Mouse (Mus musculus): ENCODE measurements at regions not wholly inside any gene's neighbourhood (a gene's known extent, or its start where the extent isn't known, plus 50 kb on each side); places are given as distances from the start of the nearest gene placed in this dataset.
"Not testable (repeated sequence)": the region's sequence is repeated elsewhere in the genome, so short reads cannot be mapped to it uniquely, and the experiment has no call there.

DNA sequence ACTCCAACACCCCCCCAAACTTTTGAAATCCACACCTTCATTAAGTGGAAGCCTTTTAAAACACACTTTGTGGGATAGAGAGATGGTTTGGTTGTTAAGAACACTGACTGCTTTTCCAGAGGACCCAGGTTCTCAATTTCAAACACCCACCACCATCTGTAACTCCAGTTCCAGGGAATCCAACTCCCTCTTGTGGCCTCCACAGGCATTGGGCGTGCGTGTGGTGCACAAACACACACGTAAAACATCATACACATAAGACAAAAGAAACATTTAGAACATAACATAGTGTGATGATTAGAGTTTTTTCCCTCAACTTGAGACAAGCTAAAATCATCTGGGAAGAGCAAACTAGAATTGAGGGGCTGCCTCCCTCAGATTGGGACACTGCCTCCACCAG is 100.0 kb downstream of the Rchy1 start:
- H3K27ac ChIP-seq, result no peak overlapping the region
- no peaks in the 10 kb centered on the region for H3K27me3 ChIP-seq (ENCODE audit: control insufficient read depth, insufficient read depth, low read length)
- no peak overlapping the region for H3K4me3 ChIP-seq (replicated peaks; ENCODE audit: low read length)
- no peak overlapping the region for H3K9ac ChIP-seq
- no peaks in the 10 kb centered on the region for H3K9me3 ChIP-seq (ENCODE audit: control insufficient read depth, low read length)
- DNase-seq (ENCODE audit: low spot score) (no peak), ATAC-seq (ENCODE audit: low FRiP score) (no peak)
- WGBS, result 93% methylated on average over 3 of the region's 3 CpGs
- no peaks in the 10 kb centered on the region for H3K36me3 ChIP-seq (replicated peaks; ENCODE audit: control insufficient read depth, insufficient read depth)
- no peak overlapping the region for H3K4me2 ChIP-seq (replicated peaks)
- no peaks in the 10 kb centered on the region for H3K4me1 ChIP-seq (replicated peaks; ENCODE audit: control insufficient read depth, insufficient read depth, low read length)

DNA sequence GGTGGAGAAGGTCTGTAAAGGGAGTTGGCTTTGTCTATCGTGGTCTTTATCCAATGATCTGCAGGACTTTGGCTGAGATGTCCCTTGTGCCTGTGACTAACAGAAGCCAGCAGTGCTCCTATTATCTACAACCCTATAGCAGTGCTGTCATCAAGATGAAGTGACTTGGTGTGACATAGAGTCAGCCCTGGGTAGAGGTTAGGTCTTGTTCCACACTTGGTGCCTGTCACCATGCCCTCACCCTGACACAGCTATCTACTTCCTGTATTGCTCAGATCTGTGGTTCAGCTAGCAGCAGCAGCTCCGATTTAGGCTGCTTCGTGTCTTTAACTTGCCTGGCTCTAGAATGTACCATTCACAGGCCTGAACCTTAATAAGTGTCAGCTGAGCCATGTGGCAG is 100.6 kb downstream of the Rchy1 start:
- no peaks in the 10 kb centered on the region for H3K27me3 ChIP-seq (ENCODE audit: control insufficient read depth, insufficient read depth, low read length)
- no peak overlapping the region for H3K27ac ChIP-seq
- DNase-seq (ENCODE audit: low spot score) (no peak), ATAC-seq (ENCODE audit: low FRiP score) (no peak)
- H3K4me3 ChIP-seq (replicated peaks; ENCODE audit: low read length), result no peak overlapping the region
- no peaks in the 10 kb centered on the region for H3K9me3 ChIP-seq (ENCODE audit: control insufficient read depth, low read length)
- no peaks in the 10 kb centered on the region for H3K4me1 ChIP-seq (replicated peaks; ENCODE audit: control insufficient read depth, insufficient read depth, low read length)
- H3K36me3 ChIP-seq (replicated peaks; ENCODE audit: control insufficient read depth, insufficient read depth), result no peaks in the 10 kb centered on the region
- no peak overlapping the region for H3K4me2 ChIP-seq (replicated peaks)
- no peak overlapping the region for H3K9ac ChIP-seq
- WGBS, result 93% methylated on average over 3 of the region's 3 CpGs

DNA sequence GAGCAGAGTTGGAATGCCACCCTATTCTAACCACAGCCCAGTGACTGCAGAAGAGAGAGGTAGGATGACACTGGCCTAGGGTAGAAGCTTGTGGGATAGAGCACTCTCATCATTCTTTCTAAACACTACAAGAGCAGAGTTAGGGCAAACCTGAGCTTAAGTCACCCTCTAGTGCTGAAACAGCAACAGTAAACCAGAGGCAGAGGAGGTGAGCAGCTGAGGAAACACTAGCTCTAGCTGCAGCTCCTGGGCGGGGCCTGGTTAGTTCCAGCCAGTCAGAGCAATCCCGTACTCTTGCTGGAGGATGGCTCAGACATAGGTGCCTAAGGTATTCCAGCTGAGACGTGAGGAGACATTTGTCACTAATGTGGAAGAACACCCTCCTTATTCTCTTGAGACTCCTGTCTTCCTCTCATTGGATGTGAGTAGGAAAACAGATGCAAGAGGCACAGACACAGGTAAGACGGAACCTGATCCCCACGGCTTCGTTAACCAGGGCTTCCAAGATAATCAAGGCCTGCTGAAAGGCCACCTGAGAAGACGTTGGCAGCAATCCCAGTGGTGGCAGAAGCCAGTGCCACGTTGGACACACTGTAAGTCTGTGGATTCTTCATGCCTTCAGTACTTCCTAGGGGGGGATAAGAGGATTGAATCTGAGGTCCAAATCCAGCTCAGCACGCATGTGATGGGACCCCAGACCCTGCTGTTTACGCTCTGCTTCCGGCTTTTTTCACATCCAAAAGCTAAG is 101.3 kb downstream of the Rchy1 start:
- ATAC-seq (ENCODE audit: low FRiP score), result no peak
- no peak for DNase-seq (ENCODE audit: low spot score)
- H3K9ac ChIP-seq, result no peak overlapping the region
- no peak overlapping the region for H3K4me3 ChIP-seq (replicated peaks; ENCODE audit: low read length)
- no peaks in the 10 kb centered on the region for H3K4me1 ChIP-seq (replicated peaks; ENCODE audit: control insufficient read depth, insufficient read depth, low read length)
- H3K27ac ChIP-seq, result no peak overlapping the region
- no peaks in the 10 kb centered on the region for H3K36me3 ChIP-seq (replicated peaks; ENCODE audit: control insufficient read depth, insufficient read depth)
- no peaks in the 10 kb centered on the region for H3K9me3 ChIP-seq (ENCODE audit: control insufficient read depth, low read length)
- 80% methylated on average over 11 of the region's 11 CpGs for WGBS
- H3K27me3 ChIP-seq (ENCODE audit: control insufficient read depth, insufficient read depth, low read length), result no peaks in the 10 kb centered on the region
- H3K4me2 ChIP-seq (replicated peaks), result no peak overlapping the region

DNA sequence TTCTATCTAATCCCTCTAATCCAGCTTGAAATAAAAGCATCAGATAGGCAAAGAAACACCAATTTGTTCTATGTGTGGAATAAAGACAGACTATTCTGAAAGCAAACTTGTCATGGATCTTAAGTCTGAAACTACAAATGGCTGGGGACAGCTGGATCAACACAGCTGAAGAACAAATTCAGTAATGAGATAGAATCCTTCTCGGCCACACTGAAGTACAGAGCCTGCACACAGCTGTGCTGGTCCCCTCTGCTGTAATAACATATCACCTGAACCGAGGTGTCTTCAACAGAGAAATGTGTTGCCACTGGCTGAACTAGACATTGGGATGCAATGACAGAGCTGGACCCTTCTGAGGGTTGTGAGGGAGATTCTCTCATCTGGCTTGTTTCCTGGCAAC is 102.4 kb downstream of the Rchy1 start:
- no peaks in the 10 kb centered on the region for H3K36me3 ChIP-seq (replicated peaks; ENCODE audit: control insufficient read depth, insufficient read depth)
- ATAC-seq (ENCODE audit: low FRiP score), result no peak
- no peaks in the 10 kb centered on the region for H3K27me3 ChIP-seq (ENCODE audit: control insufficient read depth, insufficient read depth, low read length)

DNA sequence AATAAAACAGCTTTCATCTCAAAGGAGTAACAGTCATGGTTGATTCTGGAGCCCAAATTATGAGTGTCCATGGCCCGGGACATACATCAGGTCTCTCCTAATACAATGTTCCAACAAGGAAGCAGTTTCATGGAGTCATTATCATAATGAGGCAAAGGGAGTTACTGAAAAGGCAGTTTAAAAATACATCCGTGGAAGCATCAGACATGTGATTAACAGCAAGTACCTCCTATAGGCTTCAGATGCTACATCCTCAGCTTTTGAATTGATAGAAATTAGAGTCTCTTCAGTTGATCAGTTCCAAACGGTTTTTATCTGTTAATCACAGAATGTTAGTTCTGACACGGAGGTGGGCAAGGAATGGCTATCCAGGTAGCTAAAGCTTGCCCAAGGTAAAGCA is 110.5 kb downstream of the Rchy1 start:
- 76% methylated on average over 4 of the region's 4 CpGs for WGBS
- H3K9me3 ChIP-seq (ENCODE audit: control insufficient read depth, low read length), result no peaks in the 10 kb centered on the region
- no peak overlapping the region for H3K9ac ChIP-seq
- no peak overlapping the region for H3K4me3 ChIP-seq (replicated peaks; ENCODE audit: low read length)
- H3K27me3 ChIP-seq (ENCODE audit: control insufficient read depth, insufficient read depth, low read length), result no peaks in the 10 kb centered on the region
- ATAC-seq (ENCODE audit: low FRiP score) (no peak), DNase-seq (ENCODE audit: low spot score) (no peak)
- H3K36me3 ChIP-seq (replicated peaks; ENCODE audit: control insufficient read depth, insufficient read depth), result no peaks in the 10 kb centered on the region
- H3K27ac ChIP-seq, result no peak overlapping the region
- no peaks in the 10 kb centered on the region for H3K4me1 ChIP-seq (replicated peaks; ENCODE audit: control insufficient read depth, insufficient read depth, low read length)
- no peak overlapping the region for H3K4me2 ChIP-seq (replicated peaks)

More for the DNA sequence above, 102.4 kb downstream of the Rchy1 start:
- no peak overlapping the region for H3K27ac ChIP-seq
- DNase-seq (ENCODE audit: low spot score), result no peak
- no peak overlapping the region for H3K4me3 ChIP-seq (replicated peaks; ENCODE audit: low read length)
- H3K4me2 ChIP-seq (replicated peaks), result no peak overlapping the region
- H3K9ac ChIP-seq, result no peak overlapping the region
- H3K9me3 ChIP-seq (ENCODE audit: control insufficient read depth, low read length), result no peaks in the 10 kb centered on the region
- H3K4me1 ChIP-seq (replicated peaks; ENCODE audit: control insufficient read depth, insufficient read depth, low read length), result no peaks in the 10 kb centered on the region
- 82% methylated on average over 2 of the region's 2 CpGs for WGBS

DNA sequence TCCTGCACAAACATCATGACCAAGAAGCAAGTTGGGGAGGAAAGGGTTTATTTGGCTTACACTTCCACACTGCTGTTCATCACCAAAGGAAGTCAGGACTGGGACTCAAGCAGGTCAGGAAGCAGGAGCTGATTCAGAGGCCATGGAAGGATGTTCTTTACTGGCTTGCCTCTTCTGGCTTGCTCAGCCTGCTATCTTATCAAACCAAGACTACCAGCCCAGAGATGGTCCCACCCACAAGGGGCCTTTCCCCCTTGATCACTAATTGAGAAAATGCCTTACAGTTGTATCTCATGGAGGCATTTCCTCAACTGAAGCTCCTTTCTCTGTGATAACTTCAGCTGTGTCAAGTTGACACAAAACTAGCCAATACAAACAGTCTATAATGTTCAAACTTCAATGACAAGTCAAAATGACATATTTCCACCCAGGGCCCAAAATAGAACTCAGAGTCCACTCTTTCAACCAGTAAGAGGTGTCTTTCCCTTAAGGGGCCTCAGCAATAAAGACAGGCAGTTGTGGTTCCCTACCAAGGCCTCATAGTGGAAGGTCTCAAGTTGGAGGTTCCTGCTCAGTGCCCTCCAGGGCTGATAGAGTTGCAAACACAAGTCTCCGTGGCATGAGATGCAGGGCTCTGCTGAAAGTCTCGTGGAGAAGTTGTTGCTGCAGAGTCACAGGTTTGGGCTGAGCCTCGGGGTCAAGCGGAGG is 111.9 kb downstream of the Rchy1 start:
- not testable (repeated sequence) for ATAC-seq (ENCODE audit: low FRiP score); H3K4me2 ChIP-seq (replicated peaks); H3K4me3 ChIP-seq (replicated peaks; ENCODE audit: low read length); DNase-seq (ENCODE audit: low spot score); H3K4me1 ChIP-seq (replicated peaks; ENCODE audit: control insufficient read depth, insufficient read depth, low read length); H3K9ac ChIP-seq; H3K36me3 ChIP-seq (replicated peaks; ENCODE audit: control insufficient read depth, insufficient read depth); H3K27me3 ChIP-seq (ENCODE audit: control insufficient read depth, insufficient read depth, low read length); H3K9me3 ChIP-seq (ENCODE audit: control insufficient read depth, low read length); H3K27ac ChIP-seq
- WGBS, result 94% methylated on average over 4 of the region's 4 CpGs

DNA sequence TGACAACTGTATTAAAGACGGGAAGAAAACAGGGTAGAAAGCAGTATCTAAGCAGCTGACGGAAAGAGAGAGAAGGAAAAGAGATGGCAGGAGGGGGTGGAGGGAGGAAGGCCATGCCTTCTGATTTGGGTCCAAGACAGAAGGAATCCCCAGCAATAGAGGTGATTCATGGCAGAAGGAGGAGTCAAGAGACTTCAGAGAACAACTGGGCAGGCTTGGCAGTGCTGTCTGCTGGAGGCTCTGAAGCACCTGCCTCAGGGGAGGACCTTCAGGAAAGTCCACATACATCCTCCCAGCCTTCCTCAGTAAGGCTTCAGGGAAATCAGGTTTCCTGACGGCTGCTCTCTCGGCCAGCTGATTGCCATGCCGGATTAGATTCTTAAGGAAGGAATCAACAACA is 112.4 kb downstream of the Rchy1 start:
- Histone ChIP-seq H3K27me3 (ENCODE audit: control insufficient read depth, insufficient read depth, low read length) (no peaks in the 10 kb centered on the region), H3K9me3 (ENCODE audit: control insufficient read depth, low read length) (no peaks in the 10 kb centered on the region), H3K27ac (no peak overlapping the region), H3K9ac (no peak overlapping the region), H3K4me1 (replicated peaks; ENCODE audit: control insufficient read depth, insufficient read depth, low read length) (no peaks in the 10 kb centered on the region), H3K36me3 (replicated peaks; ENCODE audit: control insufficient read depth, insufficient read depth) (no peaks in the 10 kb centered on the region), H3K4me3 (replicated peaks; ENCODE audit: low read length) (no peak overlapping the region), H3K4me2 (replicated peaks) (no peak overlapping the region)
- DNase-seq (ENCODE audit: low spot score), result no peak
- WGBS, result 95% methylated on average over 5 of the region's 5 CpGs
- ATAC-seq (ENCODE audit: low FRiP score), result no peak

DNA sequence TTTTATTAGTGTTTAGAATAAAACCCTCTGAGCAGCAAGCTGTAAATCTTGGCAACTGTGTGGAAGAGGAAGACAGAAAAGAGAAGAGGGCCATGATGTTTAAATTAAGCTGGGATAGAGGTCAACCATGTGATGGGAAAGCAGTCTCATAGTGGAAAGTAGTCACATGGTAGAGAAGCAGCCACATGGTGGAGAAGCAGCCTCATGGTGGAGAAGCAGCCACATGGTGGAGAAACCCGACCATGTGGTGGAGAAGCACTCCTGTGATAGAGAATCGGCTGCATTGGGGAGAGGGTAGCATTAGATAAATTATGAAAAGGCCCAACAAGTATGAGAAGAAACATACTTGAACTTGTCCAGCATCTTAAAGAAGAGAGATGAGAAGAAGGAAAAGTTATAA is 113.3 kb downstream of the Rchy1 start:
- no peak for DNase-seq (ENCODE audit: low spot score)
- H3K27ac ChIP-seq, result no peak overlapping the region

DNA sequence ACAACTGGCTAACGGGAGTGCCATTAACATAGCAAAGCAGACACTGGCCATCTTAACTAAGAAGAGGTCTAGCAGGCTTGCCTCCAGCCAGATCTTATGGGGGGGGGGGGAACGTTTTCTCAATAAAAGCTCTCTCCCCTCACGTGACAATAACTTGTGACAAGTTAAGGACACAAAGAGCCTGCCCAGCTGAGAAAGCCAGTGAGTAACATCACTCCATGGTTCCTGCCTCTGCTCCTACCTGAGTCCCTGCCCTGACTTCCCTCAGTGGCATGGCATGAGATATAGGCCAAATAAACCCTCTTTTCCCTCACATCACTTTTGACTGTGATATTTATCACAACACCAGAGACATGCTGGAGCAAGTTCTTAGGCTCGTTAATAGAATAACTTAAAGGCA is 113.8 kb downstream of the Rchy1 start:
- Histone ChIP-seq H3K4me1 (replicated peaks; ENCODE audit: control insufficient read depth, insufficient read depth, low read length) (no peaks in the 10 kb centered on the region), H3K36me3 (replicated peaks; ENCODE audit: control insufficient read depth, insufficient read depth) (no peaks in the 10 kb centered on the region), H3K27me3 (ENCODE audit: control insufficient read depth, insufficient read depth, low read length) (no peaks in the 10 kb centered on the region), H3K9ac (no peak overlapping the region), H3K9me3 (ENCODE audit: control insufficient read depth, low read length) (no peaks in the 10 kb centered on the region), H3K4me2 (replicated peaks) (no peak overlapping the region), H3K4me3 (replicated peaks; ENCODE audit: low read length) (no peak overlapping the region), H3K27ac (no peak overlapping the region)
- ATAC-seq (ENCODE audit: low FRiP score) (no peak), DNase-seq (ENCODE audit: low spot score) (no peak)
- 66% methylated on average over 4 of the region's 4 CpGs for WGBS

More for the DNA sequence above, 113.3 kb downstream of the Rchy1 start:
- no peaks in the 10 kb centered on the region for H3K9me3 ChIP-seq (ENCODE audit: control insufficient read depth, low read length)
- H3K4me2 ChIP-seq (replicated peaks), result no peak overlapping the region
- WGBS, result 82% methylated on average over 2 of the region's 2 CpGs
- H3K27me3 ChIP-seq (ENCODE audit: control insufficient read depth, insufficient read depth, low read length), result no peaks in the 10 kb centered on the region
- no peaks in the 10 kb centered on the region for H3K36me3 ChIP-seq (replicated peaks; ENCODE audit: control insufficient read depth, insufficient read depth)
- ATAC-seq (ENCODE audit: low FRiP score), result no peak
- H3K9ac ChIP-seq, result no peak overlapping the region
- H3K4me1 ChIP-seq (replicated peaks; ENCODE audit: control insufficient read depth, insufficient read depth, low read length), result no peaks in the 10 kb centered on the region
- H3K4me3 ChIP-seq (replicated peaks; ENCODE audit: low read length), result no peak overlapping the region

Data from hindbrain, embryonic 14.5 days (tissue).